ENCODE assay signal across 29 mouse cellular contexts in the genomic region with DNA sequence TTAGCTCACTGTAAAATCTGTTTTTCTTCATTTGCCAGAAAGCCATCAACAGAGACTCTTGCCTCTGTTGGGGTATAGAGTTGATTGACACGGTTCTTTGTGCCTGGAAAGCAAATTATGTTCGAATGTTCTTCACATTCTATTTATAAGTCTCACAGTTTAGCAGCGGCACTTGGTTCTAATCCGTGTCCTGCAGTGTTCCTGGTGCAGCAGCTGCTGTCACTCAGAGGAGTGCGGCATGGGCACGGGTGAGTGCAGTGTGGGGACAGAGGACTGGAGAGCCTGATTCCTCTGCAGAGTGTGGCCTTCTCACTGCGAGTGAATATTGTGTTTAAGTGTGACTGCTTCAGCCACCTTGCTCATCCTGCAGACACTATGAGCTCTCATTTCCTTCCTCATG. TPM values are rescaled to one million over a fixed set of nuclear protein-coding genes. Genes with fewer than 3 reads are reported as not detected.
DNase-seq lines count a peak whose midpoint lies in the region; ATAC-seq and TF ChIP-seq lines count a peak whose summit lies in the region.
"Had no signal": no experiment of that assay in that cellular context is flagged by ENCODE, and none has a peak within 500 bp of the region (broad histone marks: within the 10 kb centered on the region; RNA-seq: fewer than 3 reads in every experiment).

No protein-coding gene starts in this region.

- peaks cover 15% of the 10 kb centered on the region for H3K4me1 ChIP-seq in embryonic facial prominence, embryonic 13.5 days
- H3K4me1 ChIP-seq in limb, embryonic 13.5 days: peaks cover 21% of the 10 kb centered on the region; the same call in 1 of the 2 replicates
- peaks cover 3% of the 10 kb centered on the region; the same call in 1 of the 2 replicates for H3K4me1 ChIP-seq in thymus, adult 2 months (replicated peaks; ENCODE audit: control insufficient read depth, insufficient read depth, low read length)
- H3K4me1 ChIP-seq: liver, embryonic 15.5 days had no signal

- no peak for TF ChIP-seq CTCF in layer of hippocampus, adult 2 months (conservative IDR thresholded peaks at IDR 0.05)
- no peak for TF ChIP-seq CTCF in brain, embryonic 14.5 days (IDR thresholded peaks at IDR 0.05; ENCODE audit: borderline replicate concordance, extremely low read depth, insufficient read depth, insufficient read length)
- no peak for TF ChIP-seq CTCF in thymus, adult 2 months (IDR thresholded peaks at IDR 0.05; ENCODE audit: borderline replicate concordance, control insufficient read depth, extremely low read depth, insufficient read depth, low read length, poor library complexity)

- no peak for DNase-seq in layer of hippocampus, adult 2 months (ENCODE audit: low spot score in 2 of 2)
- DNase-seq in layer of hippocampus, postnatal 10 days (ENCODE audit: low spot score in 2 of 2): no peak
- DNase-seq in brain, embryonic 14.5 days (ENCODE audit: low read depth): peak; percentile 59
- DNase-seq in thymus, adult 2 months: no peak
- DNase-seq in retina, postnatal 1 day: no peak
- DNase-seq: adrenal gland, adult 2 months; B cell, adult 2 months; cerebellum, adult 11 months; cerebellum, adult 9-10 months; cerebellum, postnatal 36 days; gastrocnemius, postnatal 25 days; heart, adult 2 months; heart, postnatal 4 days; kidney, postnatal 14 days; lung, embryonic 14.5 days; lung, postnatal 14 days; right cerebral cortex, adult 18-20 months; spleen, adult 18-20 months had no signal

- TF ChIP-seq POLR2A in brain, embryonic 14.5 days (IDR thresholded peaks at IDR 0.05; ENCODE audit: borderline replicate concordance, extremely low read depth, insufficient read depth, insufficient read length, poor library complexity, severe bottlenecking): no peak
- TF ChIP-seq POLR2A in thymus, adult 2 months (IDR thresholded peaks at IDR 0.05; ENCODE audit: control insufficient read depth, extremely low read depth, insufficient read depth, low read length, poor library complexity): no peak

- H3K9me3 ChIP-seq in embryonic facial prominence, embryonic 13.5 days: no peaks in the 10 kb centered on the region
- no peaks in the 10 kb centered on the region for H3K9me3 ChIP-seq in limb, embryonic 13.5 days
- H3K9me3 ChIP-seq: heart, embryonic 12.5 days; hindbrain, embryonic 13.5 days; liver, embryonic 15.5 days; midbrain, embryonic 12.5 days had no signal

- no peak overlapping the region for H3K9ac ChIP-seq in embryonic facial prominence, embryonic 13.5 days
- H3K9ac ChIP-seq in limb, embryonic 13.5 days: no peak overlapping the region
- H3K9ac ChIP-seq: heart, embryonic 12.5 days; hindbrain, embryonic 13.5 days; liver, embryonic 15.5 days; lung, embryonic 14.5 days; midbrain, embryonic 12.5 days had no signal

- no peaks in the 10 kb centered on the region for H3K36me3 ChIP-seq in embryonic facial prominence, embryonic 13.5 days
- H3K36me3 ChIP-seq in limb, embryonic 13.5 days: no peaks in the 10 kb centered on the region
- no peaks in the 10 kb centered on the region for H3K36me3 ChIP-seq in thymus, adult 2 months (ENCODE audit: control insufficient read depth, insufficient read depth, low read length)
- H3K36me3 ChIP-seq: heart, embryonic 12.5 days; hindbrain, embryonic 13.5 days; liver, embryonic 15.5 days; midbrain, embryonic 12.5 days had no signal

- WGBS in embryonic facial prominence, embryonic 13.5 days: 50% methylated on average over 7 of the region's 7 CpGs
- 69% methylated on average over 7 of the region's 7 CpGs for WGBS in limb, embryonic 13.5 days
- WGBS in thymus, adult 2 months: 91% methylated on average over 7 of the region's 7 CpGs

- peak overlapping the region; percentile 11 for H3K27ac ChIP-seq in layer of hippocampus, adult 2 months
- no peak overlapping the region for H3K27ac ChIP-seq in embryonic facial prominence, embryonic 13.5 days
- no peak overlapping the region for H3K27ac ChIP-seq in limb, embryonic 13.5 days
- H3K27ac ChIP-seq in thymus, adult 2 months (ENCODE audit: control insufficient read depth, insufficient read depth, low read length): no peak overlapping the region
- H3K27ac ChIP-seq: heart, adult 2 months; hindbrain, embryonic 13.5 days; left cerebral cortex, adult 2 months; liver, embryonic 15.5 days; midbrain, embryonic 12.5 days had no signal

- H3K4me3 ChIP-seq in layer of hippocampus, adult 2 months: no peak overlapping the region
- no peak overlapping the region for H3K4me3 ChIP-seq in embryonic facial prominence, embryonic 13.5 days
- H3K4me3 ChIP-seq in limb, embryonic 13.5 days: no peak overlapping the region
- no peak overlapping the region for H3K4me3 ChIP-seq in thymus, adult 2 months (ENCODE audit: control insufficient read depth, insufficient read depth, low read length)
- H3K4me3 ChIP-seq: heart, adult 2 months; heart, embryonic 12.5 days; hindbrain, embryonic 13.5 days; left cerebral cortex, adult 2 months; liver, embryonic 15.5 days; midbrain, embryonic 12.5 days had no signal

- H3K27me3 ChIP-seq in embryonic facial prominence, embryonic 13.5 days: no peaks in the 10 kb centered on the region
- no peaks in the 10 kb centered on the region for H3K27me3 ChIP-seq in limb, embryonic 13.5 days
- no peaks in the 10 kb centered on the region for H3K27me3 ChIP-seq in thymus, adult 2 months (ENCODE audit: control insufficient read depth, insufficient read depth, low read length)
- H3K27me3 ChIP-seq: CH12.LX; heart, embryonic 12.5 days; hindbrain, embryonic 13.5 days; liver, embryonic 15.5 days; midbrain, embryonic 12.5 days had no signal

- ATAC-seq in embryonic facial prominence, embryonic 13.5 days (ENCODE audit: insufficient number of reproducible peaks, insufficient read depth, low FRiP score, low TSS enrichment, low read depth): 0 out of 2 replicates have a peak, but pooled peaks have one; percentile 41
- peak; percentile 75 for ATAC-seq in limb, embryonic 13.5 days (ENCODE audit: low FRiP score, low read depth)
- no peak for ATAC-seq in megakaryocyte, adult 5-6 weeks (ENCODE audit: poor library complexity, severe bottlenecking)
- ATAC-seq: activated CD4-positive, CD25-positive, alpha-beta regulatory T cell, adult 4 months; intestine, postnatal 0 days had no signal

- H3K4me2 ChIP-seq in embryonic facial prominence, embryonic 13.5 days: no peak overlapping the region
- H3K4me2 ChIP-seq in limb, embryonic 13.5 days (replicated peaks): no peak overlapping the region
- H3K4me2 ChIP-seq: heart, embryonic 12.5 days; hindbrain, embryonic 13.5 days; liver, embryonic 15.5 days; lung, embryonic 14.5 days; midbrain, embryonic 12.5 days had no signal

RNA-seq across cellular contexts. Expression of a gene that starts 50.5 kb away (rescaled TPM):
- 10 to 100 TPM; 33.2 to 34.7 TPM for total RNA-seq in layer of hippocampus, adult 2 months (2021)
- 10 to 100 TPM; 25.1 to 25.2 TPM for total RNA-seq in layer of hippocampus, postnatal 10 days (2021)
- 16.8 and 21.8 TPM in 2 replicates for polyA plus RNA-seq in brain, embryonic 14.5 days (2012; rRNA removed)
- polyA plus RNA-seq in embryonic facial prominence, embryonic 13.5 days (2015; fragmentation: Nextera tagmentation; extraction: Ambion mirVana): 10.8 and 12.8 TPM in 2 replicates
- 12.5 and 13.5 TPM in 2 replicates for polyA plus RNA-seq in limb, embryonic 13.5 days (2015; fragmentation: Nextera tagmentation; extraction: Ambion mirVana)
- 53.1 and 56.5 TPM in 2 replicates for polyA plus RNA-seq in thymus, adult 2 months (2012; rRNA removed)
- total RNA-seq in megakaryocyte, adult 5-6 weeks (2015): 12.9 and 13.3 TPM in 2 replicates
- total RNA-seq in megakaryocyte, adult 5-6 weeks (2017): 19.0 and 24.1 TPM in 2 replicates
